Mouse (Mus musculus) neural tube, embryonic 11.5 days (tissue): ENCODE results near the gene Cphx1. TPM values are rescaled to one million over a fixed set of nuclear protein-coding genes. Genes with fewer than 3 reads are reported as not detected.
"Not testable (repeated sequence)": the region's sequence is repeated elsewhere in the genome, so short reads cannot be mapped to it uniquely, and the experiment has no call there.

Source experiments
- ATAC-seq: fragments of 200-750 bp; cut with Nextera tagmentation; 2 replicates; pipeline ENCODE4 v1.8.0; 2017; ENCODE audit warnings: moderate number of reproducible peaks, mild to moderate bottlenecking, moderate TSS enrichment, moderate library complexity; ENCODE audit not compliant: insufficient read depth, low FRiP score, low TSS enrichment
- DNase-seq: peaks from one replicate; pipeline ENCODE4 v3.0.0-alpha.2; 2015; ENCODE audit warnings: low spot score
- H3K27ac ChIP-seq: fragments of 300-500 bp; sonication (generic); 2 replicates; pipeline ENCODE4 v1.5.1; 2014; ENCODE audit warnings: low read depth, mild to moderate bottlenecking, low read length
- H3K27me3 ChIP-seq: fragments of 300-500 bp; sonication (generic); 2 replicates; pipeline ENCODE4 v1.6.1; 2014; ENCODE audit warnings: mild to moderate bottlenecking, low read length, mixed read lengths; ENCODE audit not compliant: control insufficient read depth, insufficient read depth
- H3K36me3 ChIP-seq: fragments of 300-500 bp; sonication (generic); 2 replicates; pipeline ENCODE4 v1.6.1; 2014; ENCODE audit warnings: mild to moderate bottlenecking, low read length, moderate library complexity, mixed read lengths; ENCODE audit not compliant: control insufficient read depth, insufficient read depth
- H3K4me1 ChIP-seq: fragments of 300-500 bp; sonication (generic); 2 replicates; pipeline ENCODE4 v1.6.1; 2014; ENCODE audit warnings: low read length, mixed read lengths; ENCODE audit not compliant: control insufficient read depth, insufficient read depth
- H3K4me2 ChIP-seq: fragments of 300-500 bp; sonication (generic); 2 replicates; pipeline ENCODE4 v1.6.1; 2014; ENCODE audit warnings: low read depth, mild to moderate bottlenecking, moderate library complexity
- H3K4me3 ChIP-seq: fragments of 300-500 bp; sonication (generic); 2 replicates; pipeline ENCODE4 v1.5.1; 2014; ENCODE audit warnings: low read depth, low read length
- H3K9ac ChIP-seq: fragments of 300-500 bp; sonication (generic); 2 replicates; pipeline ENCODE4 v1.6.1; 2014; ENCODE audit warnings: mild to moderate bottlenecking, low read length
- H3K9me3 ChIP-seq: fragments of 300-500 bp; sonication (generic); 2 replicates; pipeline ENCODE4 v1.6.1; 2016; ENCODE audit warnings: low read length; ENCODE audit not compliant: control insufficient read depth
- WGBS: fragments of 180-500 bp; shearing (Covaris S2); extraction: QIAGEN DNeasy Blood & Tissue Kit; methylation state at CpG from one replicate; pipeline ENCODE4 v1.1.7; 2014; 5-methylcytosine and 5-hydroxymethylcytosine counted together
- polyA plus RNA-seq: library from polyadenylated mRNA; unstranded; fragments of >200 nt; fragmentation: Nextera tagmentation; extraction: Ambion mirVana; gene quantifications from 2 replicates; pipeline ENCODE4 v1.2.1, GENCODE M21; 2014

Gene Cphx1
- not detected in 2 replicates for polyA plus RNA-seq

GRCm38 (mm10) chr14:25938004-25938403 lies at the start of gene Cphx1:
Cphx1 (plus strand) TSS chr14:25938304.
- WGBS: no CpG with 5 or more reads among the region's 8 CpGs
- not testable (repeated sequence) for H3K4me1 ChIP-seq, H3K27me3 ChIP-seq, H3K27ac ChIP-seq, H3K36me3 ChIP-seq, DNase-seq, H3K4me3 ChIP-seq, H3K4me2 ChIP-seq, ATAC-seq, H3K9ac ChIP-seq, H3K9me3 ChIP-seq

- no CpG with 5 or more reads among the region's 3 CpGs for WGBS
- not testable (repeated sequence) for H3K4me1 ChIP-seq, H3K4me3 ChIP-seq, H3K9ac ChIP-seq, H3K36me3 ChIP-seq, H3K27me3 ChIP-seq, H3K27ac ChIP-seq, H3K4me2 ChIP-seq, ATAC-seq, H3K9me3 ChIP-seq, DNase-seq
Observed at GRCm38 (mm10) chr14:25894566-25894965, 43.5 kb upstream of the Cphx1 start.

GRCm38 (mm10) chr14:25895686-25896085 lies 42.4 kb upstream of the Cphx1 start:
- not testable (repeated sequence) for H3K4me3 ChIP-seq, H3K9ac ChIP-seq, ATAC-seq, H3K4me2 ChIP-seq, H3K36me3 ChIP-seq, H3K4me1 ChIP-seq, H3K27ac ChIP-seq, DNase-seq, H3K9me3 ChIP-seq, H3K27me3 ChIP-seq
- no CpG with 5 or more reads among the region's 7 CpGs for WGBS

- H3K27ac ChIP-seq, H3K4me1 ChIP-seq, ATAC-seq, H3K9ac ChIP-seq, H3K9me3 ChIP-seq, H3K36me3 ChIP-seq, H3K27me3 ChIP-seq, H3K4me2 ChIP-seq, DNase-seq, H3K4me3 ChIP-seq: not testable (repeated sequence)
- no CpG with 5 or more reads among the region's 10 CpGs for WGBS
Observed at GRCm38 (mm10) chr14:25903000-25903399, 35.1 kb upstream of the Cphx1 start, which contains the start of gene Plac9a. Plac9a (minus strand) TSS chr14:25903100.

GRCm38 (mm10) chr14:25905243-25905642 lies 32.9 kb upstream of the Cphx1 start:
- H3K4me1 ChIP-seq, H3K4me2 ChIP-seq, H3K9me3 ChIP-seq, H3K36me3 ChIP-seq, H3K27me3 ChIP-seq, ATAC-seq, H3K9ac ChIP-seq, H3K4me3 ChIP-seq, H3K27ac ChIP-seq, DNase-seq: not testable (repeated sequence)
- WGBS: 80% methylated on average over 1 of the region's 5 CpGs

- H3K4me2 ChIP-seq, H3K9me3 ChIP-seq, H3K9ac ChIP-seq, H3K27me3 ChIP-seq, H3K36me3 ChIP-seq, H3K4me3 ChIP-seq, H3K27ac ChIP-seq, H3K4me1 ChIP-seq, DNase-seq, ATAC-seq: not testable (repeated sequence)
- WGBS: no CpG with 5 or more reads among the region's 9 CpGs
Observed at GRCm38 (mm10) chr14:25907272-25907671, 30.8 kb upstream of the Cphx1 start.

- not testable (repeated sequence) for DNase-seq, H3K4me1 ChIP-seq, H3K36me3 ChIP-seq, H3K27ac ChIP-seq, H3K4me2 ChIP-seq, ATAC-seq, H3K27me3 ChIP-seq, H3K4me3 ChIP-seq, H3K9ac ChIP-seq, H3K9me3 ChIP-seq
- no CpG with 5 or more reads among the region's 8 CpGs for WGBS
Observed at GRCm38 (mm10) chr14:25908976-25909375, 29.1 kb upstream of the Cphx1 start.

- WGBS: no CpG with 5 or more reads among the region's 5 CpGs
- not testable (repeated sequence) for H3K27me3 ChIP-seq, H3K9me3 ChIP-seq, H3K9ac ChIP-seq, H3K27ac ChIP-seq, H3K4me2 ChIP-seq, H3K36me3 ChIP-seq, H3K4me3 ChIP-seq, H3K4me1 ChIP-seq, ATAC-seq, DNase-seq
Observed at GRCm38 (mm10) chr14:25918427-25919170, 19.5 kb upstream of the Cphx1 start.
